In the genomic region with DNA sequence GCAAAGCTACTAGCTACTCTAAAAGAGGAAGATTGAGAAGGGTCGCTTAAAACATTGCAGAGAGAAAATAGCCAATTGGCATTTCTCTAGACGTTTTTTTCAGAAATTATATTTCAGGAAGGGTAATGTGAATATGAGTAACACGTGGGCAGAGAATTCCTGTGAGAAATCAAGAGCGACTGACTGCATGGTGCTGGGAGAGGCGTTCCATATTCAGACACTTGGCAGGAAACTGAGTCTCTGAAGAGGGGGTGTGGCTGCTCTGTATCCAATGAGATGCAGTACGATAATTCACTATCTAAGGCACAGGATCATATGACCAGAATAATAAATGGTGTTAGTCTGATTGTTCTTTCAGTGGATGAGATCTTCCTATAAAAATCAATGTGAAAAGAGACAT, we compare ENCODE assay signal across 14 mouse cellular contexts.
DNase-seq lines count a peak whose midpoint lies in the region; ATAC-seq lines count a peak whose summit lies in the region.
"Had no signal": no experiment of that assay in that cellular context is flagged by ENCODE, and none has a peak within 500 bp of the region (broad histone marks: within the 10 kb centered on the region; RNA-seq: fewer than 3 reads in every experiment).

No protein-coding gene starts in this region.

- intact Hi-C loops in left cerebral cortex, postnatal 14 days (cut with DNase I), result no loop called here
- intact Hi-C loops in left cerebral cortex, postnatal 36 days (cut with DNase I), result no loop called here

- DNase-seq in frontal cortex, postnatal 10 days (ENCODE audit: low spot score in 2 of 2), result no peak
- DNase-seq in left cerebral cortex, postnatal 14 days (ENCODE audit: low spot score in 2 of 2), result peak; percentile 2 to 4
- DNase-seq in left cerebral cortex, postnatal 36 days (ENCODE audit: low spot score in 2 of 2), result no peak
- DNase-seq in right cerebral cortex, adult 2 months (ENCODE audit: low spot score in 2 of 2), result peak; percentile 9 to 13
- no peak for DNase-seq in right cerebral cortex, postnatal 4 days
- DNase-seq in kidney, adult 8-10 months, result no peak
- DNase-seq: adrenal gland, postnatal 10 days; cerebellum, adult 11-12 months; cerebellum, adult 9-10 months; cerebellum, postnatal 25 days; forebrain, postnatal 0 days; heart, adult 2 months had no signal

- peak; percentile 69; the same call in 1 of the 2 replicates for ATAC-seq in frontal cortex, adult (ENCODE audit: low TSS enrichment)
- ATAC-seq: forebrain, embryonic 13.5 days; forebrain, postnatal 0 days had no signal

Comparison
In these comparisons a context has a peak if more than half of its experiments do, and no peak if none do; other contexts are left out.
1. DNase-seq: peak in left cerebral cortex, postnatal 14 days (2 of 2) and right cerebral cortex, adult 2 months (2 of 2); none in frontal cortex, postnatal 10 days (0 of 2), left cerebral cortex, postnatal 36 days (0 of 2), right cerebral cortex, postnatal 4 days (single experiment) and kidney, adult 8-10 months (0 of 2).